Mouse (Mus musculus) frontal cortex, postnatal 14 days (tissue): ENCODE results near the gene Dnah17.

Source experiments
- DNase-seq, 2 experiments: peaks; one replicate each; pipeline ENCODE4 v3.0.0; 2022; ENCODE audit warnings: low spot score in 2 of 2

Gene Dnah17

DNA sequence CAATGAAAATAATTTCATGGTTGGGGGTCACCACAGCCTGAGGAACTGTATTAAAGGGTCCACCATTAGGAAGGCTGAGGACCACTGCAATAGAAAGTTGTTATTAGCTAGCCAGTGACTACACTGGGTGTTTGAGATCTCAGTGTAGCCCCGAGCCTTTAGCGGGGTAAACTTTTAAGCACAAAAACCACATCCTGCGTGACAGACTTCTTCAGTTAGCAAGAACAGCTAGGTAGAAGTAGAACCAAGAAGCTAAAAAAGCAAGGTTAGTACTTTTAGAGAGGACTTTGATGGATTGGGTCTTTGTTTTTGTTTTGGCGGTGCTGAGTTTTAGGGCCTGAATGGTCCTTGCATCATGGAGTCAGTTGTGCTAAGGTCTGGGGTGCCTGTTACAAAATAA is 13.3 kb upstream of the Dnah17 start:
- no peak for DNase-seq

DNA sequence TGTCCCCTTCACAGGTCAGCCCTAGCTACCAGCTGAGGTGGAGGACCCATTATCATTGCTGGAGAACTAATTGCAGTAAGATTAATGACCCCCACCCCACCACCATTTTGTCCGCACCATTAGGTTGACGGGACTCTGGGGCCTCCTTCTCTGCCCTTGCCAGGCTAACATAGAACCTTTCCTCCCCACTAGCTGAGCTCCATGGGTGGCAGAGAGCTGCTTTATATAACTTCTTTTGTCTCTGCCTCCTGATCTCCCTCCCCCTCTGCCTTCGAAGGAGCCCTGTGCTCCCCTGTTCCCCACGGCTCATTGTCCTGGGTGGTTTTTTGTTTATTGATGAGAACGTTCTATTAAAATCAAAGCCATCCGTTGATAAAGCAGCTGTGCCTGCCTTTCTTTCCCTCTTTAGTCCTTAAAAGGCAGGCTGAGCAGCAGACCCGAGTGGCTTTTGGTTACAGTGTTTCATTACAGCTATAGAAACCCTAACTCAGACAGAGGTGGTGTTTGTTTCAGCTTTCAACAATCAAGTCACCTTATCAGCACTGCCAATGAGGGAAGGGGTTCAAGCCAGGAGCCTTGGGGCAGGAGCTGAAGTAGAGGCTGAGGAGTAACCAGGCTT is 12.2 kb upstream of the Dnah17 start:
- DNase-seq, result no peak

DNA sequence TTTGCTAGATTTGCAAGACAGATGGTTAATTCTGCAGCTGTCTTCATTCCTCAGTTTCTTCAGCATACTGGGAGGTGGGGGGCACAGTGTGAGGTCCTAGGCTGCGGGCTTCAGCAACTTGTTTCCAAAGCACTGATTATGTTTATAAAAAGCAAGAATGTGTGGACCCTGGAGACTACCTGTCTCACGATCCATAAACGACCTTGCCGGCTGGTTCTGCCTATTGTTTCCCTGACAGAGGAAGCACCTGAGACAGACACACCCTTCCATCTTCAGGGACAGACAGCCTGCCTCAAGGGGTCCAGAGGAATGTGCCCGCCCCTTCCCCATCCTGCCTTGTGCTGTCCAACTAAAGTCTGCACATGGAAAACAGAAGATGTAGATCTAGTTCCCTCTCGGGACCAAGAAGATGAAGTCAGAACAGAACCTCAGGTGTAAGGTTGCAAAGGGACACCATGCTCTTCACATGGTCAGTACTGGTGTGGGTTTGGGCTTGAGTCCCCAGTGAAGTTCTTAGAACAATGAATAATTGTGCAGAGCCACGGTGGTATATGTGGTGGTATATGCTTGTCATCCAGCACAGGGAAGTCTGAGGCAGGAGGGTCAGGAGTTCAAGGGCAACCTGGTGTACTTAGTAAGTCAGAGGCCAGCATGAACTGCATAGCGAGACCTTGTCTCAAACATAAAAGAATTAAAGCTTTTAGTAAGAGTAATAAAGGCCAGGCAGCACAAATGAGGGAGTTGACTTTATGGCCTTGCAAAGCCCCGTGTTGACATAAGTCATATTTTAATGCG is 10.5 kb upstream of the Dnah17 start:
- no peak for DNase-seq

DNA sequence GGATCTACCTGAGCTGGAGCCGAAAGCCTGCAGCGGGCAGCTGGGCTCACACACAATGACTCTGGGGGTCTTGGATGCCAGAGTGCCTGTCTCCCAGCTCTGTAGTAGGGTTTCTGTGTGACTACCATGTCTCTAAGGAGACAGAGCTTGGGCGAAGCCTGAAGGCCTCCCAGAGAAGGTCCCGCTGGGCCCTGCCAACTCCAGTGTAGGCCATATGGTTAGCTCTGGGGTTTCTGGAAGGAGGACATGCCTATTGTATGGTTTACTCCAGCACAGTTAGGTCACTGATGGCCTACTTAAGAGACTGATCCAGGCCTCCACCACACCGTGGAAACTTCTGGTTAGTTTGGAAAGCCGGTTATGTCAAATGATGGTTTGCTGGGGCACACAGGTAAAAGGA is 7.9 kb upstream of the Dnah17 start:
- no peak for DNase-seq

DNA sequence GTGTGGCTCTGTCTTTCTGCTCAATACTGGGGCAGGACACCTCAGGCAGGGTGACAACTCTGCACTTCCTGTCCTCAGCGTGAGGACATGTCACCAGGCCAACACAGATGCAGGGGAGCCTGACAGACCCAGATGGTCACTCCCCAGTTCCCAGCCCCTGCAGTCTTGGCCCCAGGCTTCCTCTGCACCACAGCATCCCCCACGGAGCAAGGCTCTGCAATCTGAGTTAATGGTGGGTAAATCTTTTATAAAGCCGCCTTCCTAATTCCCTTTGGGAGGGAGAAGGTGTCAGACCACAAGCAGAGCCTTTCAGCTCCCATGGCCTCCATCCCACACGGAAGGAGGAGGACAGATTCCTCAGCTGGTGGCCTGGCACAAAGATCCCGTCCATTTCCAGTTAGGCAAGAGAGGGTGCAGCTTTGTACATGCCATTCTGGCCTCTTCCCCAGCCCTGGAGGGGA is 5.8 kb upstream of the Dnah17 start:
- DNase-seq, result no peak

DNA sequence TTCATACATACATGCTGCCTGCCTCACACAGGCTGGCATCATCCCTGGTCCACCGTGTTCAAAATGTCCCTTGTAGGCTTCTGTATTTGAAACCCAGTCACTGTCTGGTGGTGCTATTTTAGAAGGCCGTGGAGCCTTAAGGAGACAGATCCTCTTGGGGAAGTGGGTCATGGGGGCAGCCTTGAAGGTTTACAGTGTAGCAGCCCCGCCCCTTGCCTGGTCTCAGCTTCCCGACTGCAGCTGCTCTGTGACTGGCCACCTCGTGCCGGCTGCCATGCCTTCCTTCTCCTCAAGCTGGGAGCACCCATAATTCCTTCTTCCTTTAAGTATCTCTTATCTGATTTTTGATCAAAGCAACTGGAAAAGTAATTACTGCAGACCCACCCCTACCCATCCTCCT is 4.8 kb upstream of the Dnah17 start:
- no peak for DNase-seq

DNA sequence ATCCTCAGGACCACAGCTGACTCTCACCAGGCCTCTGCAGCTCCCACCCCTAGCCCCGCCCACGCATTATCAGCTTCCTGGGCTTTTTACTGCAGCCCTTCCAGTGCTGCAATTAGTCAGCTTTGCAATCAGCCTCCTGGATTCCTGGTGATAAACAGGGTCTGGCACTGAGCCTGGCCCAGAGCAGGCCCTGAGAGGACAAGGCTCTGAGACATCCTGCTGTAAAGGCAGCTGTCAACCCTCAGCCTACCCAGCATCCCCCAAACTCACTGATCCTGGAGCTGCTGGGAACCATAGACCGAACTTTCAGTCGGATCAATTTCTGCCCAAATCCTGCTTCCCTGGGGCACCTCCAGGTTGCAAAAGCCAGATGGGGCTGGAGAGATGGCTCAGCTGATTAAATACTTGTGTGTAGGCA is 3.3 kb upstream of the Dnah17 start:
- no peak for DNase-seq

DNA sequence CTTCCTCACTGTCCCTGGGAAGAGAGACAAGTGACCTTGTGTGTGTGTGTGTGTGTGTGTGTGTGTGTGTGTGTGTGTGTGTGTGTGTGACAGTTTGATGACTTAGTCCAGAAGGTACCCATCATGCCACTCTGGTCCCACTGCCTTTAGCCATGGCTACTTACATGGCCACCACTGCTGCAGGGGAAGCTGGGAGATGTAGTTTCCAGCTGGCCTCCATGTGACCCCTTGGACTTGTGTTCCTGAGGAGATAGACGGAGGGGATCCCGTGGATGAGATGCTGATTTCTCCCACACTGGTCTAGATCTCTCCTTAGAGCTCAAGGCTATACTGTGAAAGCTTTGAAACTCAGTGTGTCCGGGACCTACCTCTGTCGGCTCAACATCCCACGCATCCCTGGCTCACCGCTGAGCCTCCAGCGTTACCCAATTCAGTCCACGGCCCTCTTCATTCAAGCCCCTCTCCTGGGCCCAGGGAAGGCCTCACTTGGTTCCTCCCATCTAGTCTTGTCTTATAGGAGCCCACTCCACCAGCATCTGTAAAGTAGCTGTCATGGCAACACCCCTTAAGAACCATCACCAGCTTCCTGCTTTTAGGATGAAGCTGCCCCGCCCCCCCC is 2.8 kb upstream of the Dnah17 start:
- DNase-seq, result no peak

DNA sequence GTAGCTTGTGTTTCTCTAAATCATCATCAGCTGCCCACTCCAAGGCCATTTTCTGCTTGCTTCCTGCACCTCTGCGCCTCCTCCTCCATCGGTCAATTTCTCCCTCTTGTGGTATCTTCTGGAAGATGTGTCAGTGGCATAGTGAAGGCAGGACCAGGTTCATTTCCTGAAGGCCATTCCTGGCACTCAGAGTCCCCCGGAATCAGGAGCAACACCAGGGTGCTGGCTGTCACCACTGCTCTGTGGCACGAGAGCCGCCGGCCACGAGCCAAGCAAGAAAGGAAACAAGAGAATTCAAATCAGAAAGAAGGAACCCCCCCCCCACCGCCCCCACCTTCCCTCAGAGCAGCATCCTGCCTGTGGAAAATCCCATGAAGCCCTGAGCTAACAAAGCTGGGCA is 1.7 kb upstream of the Dnah17 start:
- DNase-seq, result no peak

DNA sequence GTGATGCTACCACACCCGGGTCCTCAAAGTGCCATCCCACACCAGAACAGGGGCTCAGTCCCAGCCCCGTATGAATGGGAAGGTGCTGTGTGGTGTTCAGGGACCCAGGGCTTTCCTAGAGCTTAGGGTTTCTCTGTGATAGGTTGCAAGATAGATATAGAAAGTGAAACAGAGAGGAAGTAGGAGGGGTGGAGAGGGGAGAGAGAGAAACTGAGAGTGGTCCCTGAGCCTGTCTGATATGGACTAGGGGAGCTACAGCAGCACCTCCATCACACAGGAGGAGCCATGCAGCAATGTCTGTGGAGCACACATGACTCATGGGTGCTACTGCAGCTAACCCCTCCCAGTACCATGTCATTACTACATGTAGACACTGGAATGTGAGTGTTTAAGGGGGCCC is 622 bp downstream of the Dnah17 start:
- no peak for DNase-seq

DNA sequence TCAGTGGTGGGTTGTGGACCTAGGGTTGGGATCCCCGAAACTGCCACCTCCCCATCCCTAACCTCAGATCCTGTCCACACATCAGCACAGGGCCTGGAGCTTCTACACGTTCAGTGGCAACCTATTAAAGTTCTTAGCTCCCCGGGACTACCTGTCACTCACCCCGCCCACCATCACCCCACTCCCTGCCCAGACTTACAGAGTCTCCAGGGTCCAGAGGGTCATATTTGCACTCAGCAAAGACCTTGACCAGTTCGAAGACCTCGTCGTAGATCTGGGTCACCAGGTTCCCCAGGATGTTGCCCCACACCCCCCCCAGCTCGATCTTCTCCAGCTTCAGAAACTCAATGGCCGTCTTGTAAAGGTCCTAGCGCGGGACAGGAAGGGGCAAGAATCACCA is 8.8 kb downstream of the Dnah17 start:
- no peak for DNase-seq

DNA sequence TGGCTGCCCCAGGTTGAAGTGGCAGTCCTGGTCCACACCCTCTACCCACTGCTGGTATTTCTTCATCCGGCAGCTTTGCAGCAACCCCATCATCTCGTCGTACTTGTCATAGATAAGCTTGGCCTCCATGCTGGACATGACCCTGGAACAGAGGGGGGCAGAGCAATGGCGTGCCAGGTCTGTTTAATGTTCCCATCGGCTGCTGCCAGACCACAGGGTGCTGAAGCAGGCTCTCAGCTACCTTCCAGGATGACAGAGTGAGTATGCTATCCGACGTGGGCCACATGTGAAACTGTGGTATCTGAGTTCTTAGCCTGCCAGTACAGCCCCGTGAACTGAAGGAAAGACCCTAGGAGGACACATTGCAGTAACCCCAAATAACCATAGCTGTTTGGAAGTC is 11.7 kb downstream of the Dnah17 start:
- DNase-seq, result no peak

DNA sequence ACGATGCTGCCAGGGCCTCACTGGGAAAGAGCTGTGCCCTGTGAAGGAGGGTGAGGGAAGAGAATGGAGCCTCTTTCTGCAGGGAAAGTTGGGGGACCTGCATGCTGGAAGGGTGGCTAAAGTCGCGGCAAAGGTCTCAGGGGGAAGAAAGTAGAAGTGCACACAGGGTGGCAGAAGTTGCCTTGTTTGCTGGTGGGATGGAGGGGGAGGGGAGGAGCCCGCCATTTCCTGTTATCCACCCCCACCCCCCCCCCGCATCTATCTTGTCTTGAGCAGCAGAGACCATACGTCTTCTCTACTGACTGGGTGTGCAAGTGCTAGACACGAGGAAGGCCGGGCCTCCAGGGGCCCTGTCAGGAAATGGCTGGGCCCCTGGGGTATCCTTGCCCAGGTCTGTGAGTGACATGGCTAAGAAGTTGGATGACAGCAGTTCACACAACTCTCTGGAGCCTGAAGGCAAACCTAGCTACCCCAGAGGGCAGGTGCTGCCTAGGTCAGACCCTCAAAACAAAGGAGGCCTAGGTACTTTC is 15.8 kb downstream of the Dnah17 start:
- no peak for DNase-seq

DNA sequence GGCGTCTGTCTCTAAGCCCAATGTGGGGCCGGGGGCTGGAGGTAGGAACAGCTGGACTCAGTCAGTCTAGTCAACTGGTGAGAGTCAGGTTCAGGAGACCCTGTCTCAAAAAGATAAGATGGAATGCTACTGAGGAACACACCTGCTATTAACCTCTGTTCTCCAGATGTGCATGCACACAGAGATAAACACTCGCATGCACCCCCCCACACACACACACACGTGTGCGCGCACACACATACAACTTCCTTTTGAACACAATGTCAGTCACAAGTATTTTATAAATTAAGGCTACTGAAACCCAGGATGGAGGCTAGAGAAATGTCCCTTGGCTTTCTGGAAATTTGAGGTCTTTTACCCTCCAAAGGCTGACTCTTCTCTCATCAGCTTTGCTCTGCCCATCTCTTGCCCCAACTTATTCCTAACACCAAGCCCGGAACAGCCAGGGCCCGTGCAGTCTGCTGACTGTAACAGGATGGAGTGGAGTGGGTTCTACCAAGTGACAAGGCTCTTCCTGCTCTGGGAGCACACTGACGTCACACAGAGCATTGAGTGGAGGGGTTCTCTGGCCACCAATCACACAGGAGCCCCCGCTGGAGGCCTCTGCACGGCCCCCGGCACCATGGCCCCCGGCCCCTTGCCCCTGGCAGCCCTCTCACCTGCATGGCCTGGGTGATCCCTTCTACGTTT is 16.8 kb downstream of the Dnah17 start:
- no peak for DNase-seq

DNA sequence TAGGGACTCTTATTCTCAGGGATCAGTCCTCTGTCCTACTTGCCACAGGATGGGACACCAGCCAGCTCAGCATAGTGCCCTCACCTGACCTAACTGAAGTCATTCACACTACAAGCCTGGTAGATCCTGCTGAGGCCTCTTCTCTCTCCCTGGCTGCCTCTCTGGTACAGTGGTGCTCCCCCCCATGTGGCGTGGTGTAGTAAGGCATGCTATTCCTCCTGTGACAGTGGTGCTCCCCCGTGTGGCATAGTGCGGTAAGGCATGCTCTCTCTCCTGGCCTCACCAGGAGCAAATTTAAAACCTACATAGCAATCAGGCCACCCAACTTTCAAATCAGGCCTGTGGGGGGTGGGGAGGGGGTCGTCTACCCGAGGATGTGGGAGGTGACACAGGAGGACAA is 26.4 kb downstream of the Dnah17 start:
- peak; percentile 38 to 78 for DNase-seq

DNA sequence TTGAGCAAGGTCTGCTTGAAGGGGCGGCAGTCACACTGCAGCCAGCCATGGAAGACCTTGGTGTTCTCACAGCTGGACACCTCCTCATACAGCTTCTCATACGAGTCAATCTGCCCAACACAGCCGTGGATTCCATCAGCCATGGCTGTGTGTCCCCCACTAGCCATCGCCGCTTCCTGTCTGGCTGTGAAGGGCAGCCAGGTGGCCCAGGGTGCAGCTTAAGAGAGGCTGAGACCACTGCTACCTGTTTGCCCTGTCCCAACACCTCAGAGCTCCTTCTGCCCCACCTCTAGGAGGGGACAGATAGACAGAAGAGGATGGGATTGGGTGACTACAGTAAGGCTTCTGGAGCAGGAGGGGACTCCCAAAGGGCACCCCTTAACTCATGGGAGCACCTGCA is 27.1 kb downstream of the Dnah17 start:
- no peak for DNase-seq

DNA sequence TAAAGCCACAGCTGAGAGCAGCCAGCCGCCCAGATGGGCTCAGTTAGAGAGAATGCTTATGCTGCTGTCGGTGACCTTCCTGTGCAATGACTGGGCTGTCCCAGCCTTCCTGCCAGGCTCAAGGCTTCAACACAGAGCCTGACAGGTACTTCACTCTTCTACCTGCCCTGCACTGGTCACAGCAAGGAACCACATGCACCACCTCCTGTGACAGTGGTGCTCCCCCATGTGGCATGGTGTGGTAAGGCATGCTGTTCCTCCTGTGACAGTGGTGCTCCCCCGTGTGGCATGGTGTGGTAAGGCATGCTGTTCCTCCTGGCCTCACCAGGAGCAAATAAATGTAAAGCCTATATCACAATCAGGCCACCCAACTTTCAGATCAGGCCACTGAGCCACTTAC is 27.6 kb downstream of the Dnah17 start:
- DNase-seq, result peak; percentile 49 to 80

DNA sequence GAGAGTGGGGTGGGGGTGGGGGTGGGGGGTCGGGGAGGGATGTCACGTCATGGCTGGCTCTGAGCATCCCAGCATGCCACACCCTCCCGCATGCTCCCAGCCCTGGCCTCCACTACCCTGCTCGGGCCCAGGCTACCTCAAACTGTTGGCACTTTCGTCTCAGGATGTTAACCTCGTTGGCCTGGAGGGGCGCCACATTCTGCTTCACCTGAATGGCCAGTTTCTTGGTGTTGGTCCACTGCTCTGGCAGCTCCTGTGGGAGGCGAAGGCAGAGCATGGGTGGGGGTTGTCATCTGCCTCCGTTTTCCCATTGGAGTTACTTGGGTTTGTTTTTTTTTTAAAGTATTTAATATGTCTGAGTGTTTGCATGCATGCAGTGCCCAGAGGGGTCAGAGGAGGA is 29.3 kb downstream of the Dnah17 start:
- DNase-seq, result no peak

DNA sequence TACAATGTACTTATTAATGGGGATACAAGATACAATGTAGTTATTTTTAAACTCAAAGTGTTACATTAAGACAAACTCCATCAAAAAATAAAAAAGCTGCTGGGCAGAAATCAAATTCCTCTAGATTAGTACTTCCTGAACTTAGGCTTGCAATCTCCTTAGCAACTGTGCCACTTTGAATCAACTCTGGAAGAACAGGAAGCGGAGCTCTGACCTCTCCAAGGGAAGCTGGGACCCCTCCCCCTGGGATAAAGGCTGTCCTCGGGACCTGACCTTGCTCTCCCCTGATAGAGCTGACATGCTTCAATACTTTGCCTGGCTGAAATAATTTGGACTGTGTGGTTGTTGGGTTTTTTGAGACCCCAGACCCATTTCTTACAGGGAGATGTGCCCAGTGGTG is 33.7 kb downstream of the Dnah17 start:
- no peak for DNase-seq

DNA sequence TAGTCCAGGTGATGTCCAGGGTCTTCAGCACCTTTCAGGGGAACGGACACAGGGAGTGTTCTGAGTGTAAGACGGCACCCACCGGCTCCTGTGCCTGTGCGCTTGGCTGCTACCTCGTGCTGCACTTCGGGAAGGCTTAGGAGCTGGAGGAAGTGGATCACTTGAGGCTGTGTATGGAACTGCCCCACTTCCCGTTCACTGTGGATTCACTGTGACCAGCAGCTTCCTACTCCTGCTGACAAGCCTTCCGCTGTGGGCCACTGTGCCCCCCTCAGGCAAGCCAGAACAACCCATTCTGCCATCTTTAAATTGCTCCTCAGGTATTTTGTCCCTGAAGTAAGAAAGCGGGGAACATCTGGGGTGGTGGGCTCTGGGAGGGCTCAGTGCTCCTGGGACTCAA is 35.4 kb downstream of the Dnah17 start:
- DNase-seq, result no peak

DNA sequence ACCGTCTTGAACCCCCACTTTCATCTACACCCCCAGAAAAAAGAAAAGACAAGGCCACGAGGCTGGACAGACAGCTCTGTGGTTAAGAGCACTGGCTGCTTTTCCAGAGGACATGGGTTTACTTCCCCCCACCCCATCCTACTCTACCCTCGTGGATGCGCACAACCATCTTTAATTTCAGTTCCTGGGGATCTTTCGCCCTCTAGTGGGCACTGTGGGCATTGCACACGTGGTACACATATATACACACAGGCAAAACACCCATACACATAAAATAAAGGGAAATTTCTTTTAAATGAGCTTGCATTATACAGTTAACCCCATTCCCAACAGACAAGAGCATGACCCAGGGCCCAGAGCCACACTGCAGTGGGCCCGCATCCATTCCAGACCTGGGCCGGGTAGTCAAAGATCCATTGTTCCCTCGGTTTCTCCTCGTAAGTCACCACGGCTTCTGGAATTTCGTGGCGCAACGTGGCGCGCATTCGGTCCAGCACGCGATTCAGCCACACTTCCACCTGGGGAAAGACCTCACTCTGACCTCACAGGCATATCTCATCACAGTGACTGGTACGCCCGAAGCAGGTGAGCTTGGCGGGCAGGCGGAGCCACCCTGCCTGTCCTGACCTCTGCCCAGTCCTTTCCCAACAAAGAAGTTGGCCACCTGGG is 39.3 kb downstream of the Dnah17 start:
- no peak for DNase-seq

DNA sequence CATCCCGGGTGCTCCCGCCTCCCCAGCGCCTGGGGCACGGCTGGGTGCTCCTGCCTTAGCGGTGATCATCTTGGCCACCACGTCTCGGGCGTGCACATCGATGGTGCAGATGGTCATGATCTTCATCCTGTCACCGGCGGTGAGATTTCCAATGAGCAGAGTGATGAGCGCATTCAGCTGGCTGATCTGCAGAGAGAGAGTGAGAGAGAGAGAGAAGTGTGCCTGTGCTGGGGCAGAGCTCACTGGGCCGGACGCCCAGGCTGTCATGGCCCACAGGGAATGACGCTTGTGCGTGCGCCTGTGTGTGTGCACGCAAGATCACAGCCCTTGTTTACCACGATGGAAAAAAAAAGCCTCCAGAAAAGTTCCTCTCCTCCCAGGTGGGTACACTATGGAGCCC is 41.5 kb downstream of the Dnah17 start:
- no peak for DNase-seq
